In genomic region chr19:55241186-55241645, GRCm38 (mm10) we compare ENCODE assay signal across 28 mouse cellular contexts. TPM values are rescaled to one million over a fixed set of nuclear protein-coding genes. Genes with fewer than 3 reads are reported as not detected.
"Had no signal": no experiment of that assay in that cellular context is flagged by ENCODE, and none has a peak within 500 bp of the region (broad histone marks: within the 10 kb centered on the region; RNA-seq: fewer than 3 reads in every experiment).

Gene Gucy2g (minus strand): TSS chr19:55241236.

- H3K4me1 ChIP-seq: limb, embryonic 12.5 days had no signal

- H3K27me3 ChIP-seq: heart, embryonic 13.5 days; heart, embryonic 15.5 days; intestine, embryonic 15.5 days; limb, embryonic 12.5 days had no signal

- DNase-seq: gastrocnemius, adult 2 months; gastrocnemius, postnatal 10 days; gastrocnemius, postnatal 25 days; heart, postnatal 4 days; kidney, adult 18-20 months; kidney, adult 8-10 months; kidney, postnatal 10 days; kidney, postnatal 25 days; kidney, postnatal 4 days; liver; liver, embryonic 13.5 days had no signal

- H3K9me3 ChIP-seq: heart, embryonic 13.5 days; heart, embryonic 15.5 days; hindbrain, embryonic 10.5 days; intestine, embryonic 15.5 days; limb, embryonic 10.5 days; limb, embryonic 12.5 days; liver, embryonic 13.5 days; liver, embryonic 15.5 days had no signal

- H3K36me3 ChIP-seq: heart, embryonic 13.5 days; heart, embryonic 15.5 days; hindbrain, embryonic 10.5 days; intestine, embryonic 15.5 days; limb, embryonic 10.5 days; limb, embryonic 12.5 days; liver, embryonic 13.5 days; liver, embryonic 15.5 days had no signal

- H3K9ac ChIP-seq: heart, embryonic 13.5 days; heart, embryonic 15.5 days; hindbrain, embryonic 14.5 days; intestine, embryonic 15.5 days; limb, embryonic 12.5 days; liver, embryonic 13.5 days; liver, embryonic 15.5 days had no signal

- H3K4me3 ChIP-seq: gastrocnemius, adult 2 months; heart, embryonic 13.5 days; heart, embryonic 15.5 days; hindbrain, embryonic 10.5 days; intestine, embryonic 15.5 days; layer of hippocampus, adult 2 months; left cerebral cortex, adult 2 months; limb, embryonic 10.5 days; limb, embryonic 12.5 days; liver, embryonic 13.5 days; liver, embryonic 15.5 days had no signal

- H3K4me2 ChIP-seq: heart, embryonic 11.5 days; heart, embryonic 13.5 days; heart, embryonic 15.5 days; hindbrain, embryonic 14.5 days; intestine, embryonic 15.5 days; limb, embryonic 12.5 days; liver, embryonic 13.5 days; liver, embryonic 15.5 days had no signal

- H3K27ac ChIP-seq: gastrocnemius, adult 2 months; heart, embryonic 13.5 days; heart, embryonic 15.5 days; hindbrain, embryonic 10.5 days; hindbrain, embryonic 14.5 days; intestine, embryonic 15.5 days; left cerebral cortex, adult 2 months; limb, embryonic 10.5 days; limb, embryonic 12.5 days; liver, embryonic 13.5 days; liver, embryonic 15.5 days had no signal

- ATAC-seq: hindbrain, embryonic 16.5 days; inflammation-experienced regulatory T-cells, adult 6 months; intestine, embryonic 15.5 days; intestine, postnatal 0 days had no signal

RNA-seq across cellular contexts. Expression of gene Gucy2g, which starts in this region (rescaled TPM):
- total RNA-seq: granulocyte monocyte progenitor cell, adult 5-6 weeks; heart, adult 8-10 months; heart, postnatal 4 days had no signal
- polyA plus RNA-seq: heart, embryonic 11.5 days; heart, embryonic 13.5 days; heart, embryonic 15.5 days; heart, postnatal 0 days; hindbrain, embryonic 10.5 days; intestine, embryonic 15.5 days; limb, embryonic 10.5 days; limb, embryonic 12.5 days; liver, embryonic 13.5 days; liver, embryonic 15.5 days had no signal
